Mouse (Mus musculus) left cerebral cortex, postnatal 36 days (tissue): ENCODE results near the gene Olfr73. TPM values are rescaled to one million over a fixed set of nuclear protein-coding genes. Genes with fewer than 3 reads are reported as not detected.
"Not testable (repeated sequence)": the region's sequence is repeated elsewhere in the genome, so short reads cannot be mapped to it uniquely, and the experiment has no call there.

Experiments
- DNase-seq, 2 experiments: peaks; one replicate each; pipeline ENCODE4 v3.0.0; 2021 to 2022; ENCODE audit warnings: low spot score in 2 of 2, mixed read lengths in 1 of 2
- intact Hi-C: fragments of 180-260 bp; cut with DNase I; formaldehyde crosslinking; loops from one replicate; pipeline ENCODE4 v1.15.1; 2025
- total RNA-seq, 2 experiments: library from RNA; stranded (reverse); gene quantifications; 2 replicates each; pipeline ENCODE4 v1.2.3; 2021

Gene Olfr73
- total RNA-seq, result not detected

- no peak for DNase-seq
- intact Hi-C loops, result no loop called here
Observed at GRCm38 (mm10) chr2:88037599-88037998, at the start of gene Olfr73. Olfr73 (minus strand) TSS chr2:88037699.

- no peak for DNase-seq
- intact Hi-C loops, result no loop called here
Observed at GRCm38 (mm10) chr2:88071730-88072129, 34.2 kb upstream of the Olfr73 start, which contains the start of gene Olfr1163. Olfr1163 (minus strand) TSS chr2:88071830.

- intact Hi-C loops, result no loop called here
- no peak for DNase-seq
Observed at GRCm38 (mm10) chr2:88063587-88063986, 26.1 kb upstream of the Olfr73 start.

DNA sequence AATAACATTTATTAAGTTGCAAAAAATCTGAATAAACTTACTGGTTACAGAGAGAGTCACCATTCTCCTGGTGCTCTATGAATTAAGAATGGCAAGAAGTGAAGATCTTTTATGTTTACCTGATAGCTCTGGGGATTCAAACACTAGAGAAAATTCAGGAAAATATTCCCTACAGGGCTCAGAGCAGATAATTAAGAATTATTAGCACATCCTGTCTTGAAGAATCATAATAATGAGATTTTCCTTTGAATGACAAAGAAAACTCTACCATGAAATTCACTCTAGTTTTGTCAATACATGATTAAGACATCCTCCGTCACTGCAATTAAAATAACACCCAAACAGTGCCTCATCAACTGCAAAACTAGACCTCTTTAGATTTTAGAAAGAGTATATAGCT is 13.5 kb upstream of the Olfr73 start, which contains the start of gene Olfr1162:
Olfr1162 (minus strand) TSS at position 101 of the 400 bp plus-strand sequence.
- intact Hi-C loops, result no loop called here
- DNase-seq, result no peak

DNA sequence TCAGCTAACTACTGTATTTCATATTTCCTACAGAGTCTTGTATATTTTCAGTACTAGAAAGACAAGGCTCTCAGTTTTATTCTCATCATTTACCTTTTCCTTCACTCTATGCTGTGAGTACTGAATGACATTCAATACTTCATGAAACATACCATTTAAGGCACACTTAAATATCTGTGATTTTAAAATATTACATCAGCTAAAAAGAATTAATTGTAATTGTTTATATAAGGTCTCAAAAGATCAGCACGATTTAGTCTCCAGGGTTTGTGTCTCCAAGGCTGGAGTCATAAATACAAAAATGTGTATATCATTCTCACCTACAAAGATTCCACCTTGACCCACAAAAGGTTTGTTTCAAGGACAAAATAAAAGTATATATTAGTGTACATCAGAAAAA is 15.0 kb downstream of the Olfr73 start, which contains the start of gene Olfr1161:
Olfr1161 (plus strand) TSS at position 301 of the 400 bp plus-strand sequence.
- DNase-seq, intact Hi-C loops: not testable (repeated sequence)

GRCm38 (mm10) chr2:88007515-88008318 is 29.8 kb downstream of the Olfr73 start, which contains the start of gene Olfr1160:
Olfr1160 (minus strand) TSS chr2:88008268.
- intact Hi-C loops, result no loop called here
- DNase-seq, result no peak

DNA sequence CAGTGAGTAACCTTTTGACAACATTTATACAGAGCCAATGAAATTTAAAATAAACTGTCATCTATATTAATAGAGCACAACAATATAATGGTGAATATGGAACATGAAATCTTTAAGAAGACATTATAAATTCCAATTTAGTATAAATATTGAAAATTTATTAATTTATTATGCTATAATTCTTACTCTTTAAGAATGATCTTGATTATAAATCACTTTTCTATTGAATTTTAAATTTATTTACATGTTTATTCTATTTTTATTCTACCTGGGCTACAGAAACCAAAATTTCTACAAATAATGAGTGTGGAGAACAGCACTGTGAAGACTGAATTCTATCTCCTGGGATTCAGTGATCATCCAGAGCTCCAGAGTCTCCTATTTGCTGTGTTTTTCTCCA is 47.7 kb downstream of the Olfr73 start, which contains the start of gene Olfr1158:
Olfr1158 (plus strand) TSS at position 301 of the 400 bp plus-strand sequence.
- intact Hi-C loops, result no loop called here
- no peak for DNase-seq

Other genes starting within 250 kb of the Olfr73 start
- gene Olfr1143, start 237.1 kb downstream of the Olfr73 start, total RNA-seq, result not detected
- gene Olfr1145, start 227.9 kb downstream of the Olfr73 start, total RNA-seq, result not detected
- not detected for gene Olfr1148, start 207.2 kb downstream of the Olfr73 start, total RNA-seq
- not detected for gene Olfr1150-ps1, start 193.7 kb downstream of the Olfr73 start, total RNA-seq
- not detected for gene Olfr1151, start 181.8 kb downstream of the Olfr73 start, total RNA-seq
- gene Olfr1152, start 171.2 kb downstream of the Olfr73 start, total RNA-seq, result not detected
- not detected for gene Olfr1153, start 142.7 kb downstream of the Olfr73 start, total RNA-seq
- gene Olfr1154, start 132.5 kb downstream of the Olfr73 start, total RNA-seq, result not detected
- not detected for gene Olfr1155, start 92.6 kb downstream of the Olfr73 start, total RNA-seq
- gene Olfr1156, start 84.6 kb downstream of the Olfr73 start, total RNA-seq, result not detected
- not detected for gene Olfr1157, start 69.4 kb downstream of the Olfr73 start, total RNA-seq
- gene Olfr74, start 63.0 kb downstream of the Olfr73 start, total RNA-seq, result not detected
- gene Olfr1158, start 47.6 kb downstream of the Olfr73 start, total RNA-seq, result not detected
- not detected for gene Olfr1160, start 29.4 kb downstream of the Olfr73 start, total RNA-seq
- not detected for gene Olfr1161, start 14.9 kb downstream of the Olfr73 start, total RNA-seq
- gene Olfr1162, start 13.4 kb upstream of the Olfr73 start, total RNA-seq, result not detected
- not detected for gene Olfr1163, start 34.1 kb upstream of the Olfr73 start, total RNA-seq
- not detected for gene Olfr1164, start 56.3 kb upstream of the Olfr73 start, total RNA-seq
- gene Olfr1166, start 90.6 kb upstream of the Olfr73 start, total RNA-seq, result not detected
- gene Olfr1167, start 117.5 kb upstream of the Olfr73 start, total RNA-seq, result not detected
- gene Olfr1168, start 144.2 kb upstream of the Olfr73 start, total RNA-seq, result not detected
- not detected for gene Olfr1170, start 190.6 kb upstream of the Olfr73 start, total RNA-seq
- not detected for gene Olfr1173, start 242.2 kb upstream of the Olfr73 start, total RNA-seq